Mouse (Mus musculus) MEL (cell line): ENCODE results near the gene Dcdc2a. TPM values are rescaled to one million over a fixed set of nuclear protein-coding genes. Genes with fewer than 3 reads are reported as not detected.

ENCODE experiments used
- DNase-seq: peaks from one replicate; pipeline ENCODE4 v3.0.0; 2011; ENCODE audit warnings: low read depth, low spot score
- H3K27ac ChIP-seq: 2 replicates; pipeline ENCODE4 v1.5.1; 2012; ENCODE audit warnings: low read depth, mild to moderate bottlenecking, control low read depth, low read length, moderate library complexity; ENCODE audit not compliant: control insufficient read depth
- H3K27me3 ChIP-seq, 2 experiments: fragments of 150-350 bp in 1 of 2; sonication (generic) in 1 of 2; 2 replicates each; pipeline ENCODE4 v1.6.1; 2012; ENCODE audit warnings: low read length in 2 of 2, mild to moderate bottlenecking in 2 of 2, improper control_type of control experiment in 1 of 2, moderate library complexity in 1 of 2; ENCODE audit not compliant: insufficient read depth in 2 of 2, control insufficient read depth in 1 of 2
- H3K36me3 ChIP-seq, 2 experiments: 2 replicates each; pipeline ENCODE4 v1.6.1; 2012 to 2014; ENCODE audit warnings: low read length in 2 of 2, improper control_type of control experiment in 1 of 2, inconsistent platforms in 1 of 2, mild to moderate bottlenecking in 1 of 2; ENCODE audit not compliant: insufficient read depth in 2 of 2, control insufficient read depth in 1 of 2
- H3K4me1 ChIP-seq, 2 experiments: fragments of 150-350 bp in 1 of 2; sonication (generic) in 1 of 2; 2 replicates each; pipeline ENCODE4 v1.6.1; 2012; ENCODE audit warnings: low read length in 2 of 2, improper control_type of control experiment in 1 of 2, mild to moderate bottlenecking in 1 of 2; ENCODE audit not compliant: insufficient read depth in 2 of 2, control insufficient read depth in 1 of 2
- H3K4me3 ChIP-seq, 2 experiments: fragments of 150-350 bp in 1 of 2; sonication (generic) in 1 of 2; 2 replicates each; pipeline ENCODE4 v1.5.1; 2012; ENCODE audit warnings: low read depth in 2 of 2, low read length in 2 of 2, mild to moderate bottlenecking in 2 of 2, moderate library complexity in 2 of 2, control low read depth in 1 of 2, improper control_type of control experiment in 1 of 2; ENCODE audit not compliant: control insufficient read depth in 1 of 2, insufficient read depth in 1 of 2
- H3K79me2 ChIP-seq: 2 replicates; pipeline ENCODE4 v1.6.1; 2012; ENCODE audit warnings: mild to moderate bottlenecking, low read length, moderate library complexity; ENCODE audit not compliant: control insufficient read depth, poor library complexity, insufficient read depth
- H3K9ac ChIP-seq: 2 replicates; pipeline ENCODE4 v1.6.1; 2012; ENCODE audit warnings: low read depth, mild to moderate bottlenecking, control low read depth, low read length, moderate library complexity; ENCODE audit not compliant: control insufficient read depth, poor library complexity, severe bottlenecking
- H3K9me3 ChIP-seq: fragments of 150-350 bp; sonication (generic); replicated peaks from 2 replicates; pipeline ENCODE4 v1.6.1; 2012; ENCODE audit warnings: mild to moderate bottlenecking, low read length, improper control_type of control experiment, moderate library complexity; ENCODE audit not compliant: insufficient read depth
- CHD1 ChIP-seq: IDR thresholded peaks from 2 replicates; pipeline ENCODE4 v1.6.1; 2012; ENCODE audit warnings: low read depth, mild to moderate bottlenecking, inconsistent platforms, low read length, improper control_type of control experiment
- CTCF ChIP-seq, 3 experiments: IDR thresholded peaks in 2 of 3; conservative IDR thresholded peaks in 1 of 3; 2 replicates each; pipeline ENCODE4 v1.5.1; 2011 to 2012; ENCODE audit warnings: low read length in 3 of 3, low read depth in 2 of 3, mild to moderate bottlenecking in 2 of 3, improper control_type of control experiment in 1 of 3, inconsistent platforms in 1 of 3, mixed read lengths in 1 of 3, moderate library complexity in 1 of 3; ENCODE audit not compliant: control insufficient read depth in 1 of 3, insufficient read depth in 1 of 3, poor library complexity in 1 of 3, severe bottlenecking in 1 of 3
- GATA1 ChIP-seq: IDR thresholded peaks from 2 replicates; pipeline ENCODE4 v1.6.1; 2011; ENCODE audit warnings: low read depth, low read length, improper control_type of control experiment
- HCFC1 ChIP-seq: IDR thresholded peaks from 2 replicates; pipeline ENCODE4 v1.6.1; 2012; ENCODE audit warnings: low read depth, mild to moderate bottlenecking, inconsistent platforms, low read length, improper control_type of control experiment, moderate library complexity
- JUND ChIP-seq: IDR thresholded peaks from 2 replicates; pipeline ENCODE4 v1.6.1; 2011; ENCODE audit warnings: low read depth, mild to moderate bottlenecking, improper control_type of control experiment, low read length
- KAT2A ChIP-seq: conservative IDR thresholded peaks from 2 replicates; pipeline ENCODE4 v1.6.1; 2012; ENCODE audit warnings: low read depth, low read length, improper control_type of control experiment, inconsistent platforms
- MAFK ChIP-seq: IDR thresholded peaks from 2 replicates; pipeline ENCODE4 v1.6.1; 2011; ENCODE audit warnings: low read depth, mild to moderate bottlenecking, low read length, improper control_type of control experiment, borderline replicate concordance
- MAX ChIP-seq: IDR thresholded peaks from 2 replicates; pipeline ENCODE4 v1.6.1; 2011; ENCODE audit warnings: low read length, improper control_type of control experiment
- MXI1 ChIP-seq: IDR thresholded peaks from 2 replicates; pipeline ENCODE4 v1.6.1; 2011; ENCODE audit warnings: mild to moderate bottlenecking, low read depth, low read length, improper control_type of control experiment
- RAD21 ChIP-seq: IDR thresholded peaks from 2 replicates; pipeline ENCODE4 v1.6.1; 2011; ENCODE audit warnings: mild to moderate bottlenecking, low read depth, low read length, improper control_type of control experiment
- TBP ChIP-seq: IDR thresholded peaks from 2 replicates; pipeline ENCODE4 v1.8.0; 2011; ENCODE audit warnings: low read depth, low read length, improper control_type of control experiment
- TCF12 ChIP-seq: IDR thresholded peaks from 2 replicates; pipeline ENCODE4 v1.6.1; 2014; ENCODE audit warnings: low read depth, mild to moderate bottlenecking, inconsistent platforms, low read length, improper control_type of control experiment, moderate library complexity
- UBTF ChIP-seq: IDR thresholded peaks from 2 replicates; pipeline ENCODE4 v1.6.1; 2012; ENCODE audit warnings: low read depth, mild to moderate bottlenecking, inconsistent platforms, low read length, improper control_type of control experiment, moderate library complexity, borderline replicate concordance; ENCODE audit not compliant: insufficient read depth
- USF2 ChIP-seq, 2 experiments: IDR thresholded peaks; 2 replicates each; pipeline ENCODE4 v1.6.1; 2011 to 2012; ENCODE audit warnings: improper control_type of control experiment in 2 of 2, low read length in 2 of 2, borderline replicate concordance in 1 of 2, inconsistent platforms in 1 of 2, low read depth in 1 of 2, mild to moderate bottlenecking in 1 of 2; ENCODE audit not compliant: insufficient read depth in 1 of 2
- ZC3H11A ChIP-seq: IDR thresholded peaks from 2 replicates; pipeline ENCODE4 v1.6.1; 2012; ENCODE audit warnings: low read depth, mild to moderate bottlenecking, inconsistent platforms, low read length, improper control_type of control experiment
- ZKSCAN1 ChIP-seq: IDR thresholded peaks from 2 replicates; pipeline ENCODE4 v1.6.1; 2012; ENCODE audit warnings: low read depth, mild to moderate bottlenecking, inconsistent platforms, low read length, improper control_type of control experiment, moderate library complexity
- polyA plus RNA-seq, 2 experiments: library from polyadenylated mRNA; stranded (reverse) in 1 of 2; unstranded in 1 of 2; fragments of >175 nt in 1 of 2; fragments of >200 nt in 1 of 2; gene quantifications; 2 replicates each; pipeline versions ENCODE4 v1.2.1 to v1.2.4; 2012; ENCODE audit warnings: low replicate concordance in 2 of 2, low read depth in 1 of 2; ENCODE audit not compliant: insufficient read length in 2 of 2, insufficient read depth in 1 of 2, missing spikeins in 1 of 2
- total RNA-seq: library from RNA; depleted of rRNA; stranded (reverse); fragments of 300-350 nt; gene quantifications from 2 replicates; pipeline ENCODE4 v1.2.3, GENCODE M21; 2012

The Dcdc2a gene
- total and polyA plus RNA-seq, 3 experiments = not detected

- Histone ChIP-seq H3K9ac (no peak overlapping the region), H3K36me3 (no peaks in the 10 kb centered on the region), H3K9me3 (no peaks in the 10 kb centered on the region), H3K27ac (no peak overlapping the region), H3K4me3 (no peak overlapping the region), H3K79me2 (no peaks in the 10 kb centered on the region), H3K4me1 (no peaks in the 10 kb centered on the region), H3K27me3 (no peaks in the 10 kb centered on the region)
- no peak for TF ChIP-seq HCFC1
- TF ChIP-seq RAD21 = no peak
- TF ChIP-seq MAX = no peak
- no peak for DNase-seq
Measured at GRCm38 (mm10) chr13:25251893-25252292, 196.1 kb downstream of the Dcdc2a start.

GRCm38 (mm10) chr13:25254478-25255263 lies 198.9 kb downstream of the Dcdc2a start:
- Histone ChIP-seq H3K9ac (no peak overlapping the region), H3K36me3 (no peaks in the 10 kb centered on the region), H3K4me3 (no peak overlapping the region)
- no peak for TF ChIP-seq ZKSCAN1
- TF ChIP-seq, all 39 proteins: peak for 0
- Histone ChIP-seq H3K4me1 (no peaks in the 10 kb centered on the region), H3K27me3 (no peaks in the 10 kb centered on the region), H3K9me3 (no peaks in the 10 kb centered on the region), H3K79me2 (no peaks in the 10 kb centered on the region), H3K27ac (no peak overlapping the region)
- no peak for DNase-seq

- TF ChIP-seq JUND = no peak
- TF ChIP-seq CHD1 = no peak
- TF ChIP-seq TBP = no peak
- no peak for TF ChIP-seq MAFK
- no peak for TF ChIP-seq TCF12
- TF ChIP-seq USF2 (IDR thresholded peaks at IDR 0.05; ENCODE audit: borderline replicate concordance in 1 of 2, insufficient read depth in 1 of 2, low read depth in 1 of 2, low read length in 2 of 2) = no peak
- TF ChIP-seq HCFC1 = no peak
- no peak for TF ChIP-seq ZC3H11A
- no peak for TF ChIP-seq MXI1
- TF ChIP-seq KAT2A = no peak
- TF ChIP-seq UBTF = no peak
- TF ChIP-seq CTCF (IDR thresholded peaks at IDR 0.05 in 2 of 3, conservative IDR thresholded peaks at IDR 0.05 in 1 of 3; ENCODE audit: control insufficient read depth in 1 of 3, insufficient read depth in 1 of 3, low read depth in 2 of 3, low read length in 3 of 3, poor library complexity in 1 of 3, severe bottlenecking in 1 of 3) = no peak
- TF ChIP-seq ZKSCAN1 = no peak
- TF ChIP-seq GATA1 = no peak
- TF ChIP-seq, all 39 proteins: peak for 0
- H3K27me3 ChIP-seq = no peaks in the 10 kb centered on the region
- no peaks in the 10 kb centered on the region for H3K4me1 ChIP-seq
- no peaks in the 10 kb centered on the region for H3K36me3 ChIP-seq
- no peaks in the 10 kb centered on the region for H3K9me3 ChIP-seq
- no peak overlapping the region for H3K9ac ChIP-seq
- H3K79me2 ChIP-seq = no peaks in the 10 kb centered on the region
- H3K27ac ChIP-seq = no peak overlapping the region
- DNase-seq = no peak
- H3K4me3 ChIP-seq = no peak overlapping the region
Measured at GRCm38 (mm10) chr13:25257608-25258007, 201.8 kb downstream of the Dcdc2a start.
